Mouse (Mus musculus): ENCODE measurements around the gene Ctxn1. TPM values are rescaled to one million over a fixed set of nuclear protein-coding genes. Genes with fewer than 3 reads are reported as not detected.
A peak's percentile ranks its signal among the peaks of the same experiment; 100 is the strongest.

The Ctxn1 gene
- polyA plus RNA-seq (2016; fragmentation: Nextera tagmentation; extraction: Ambion mirVana) = 122 and 148 TPM in 2 replicates

DNA sequence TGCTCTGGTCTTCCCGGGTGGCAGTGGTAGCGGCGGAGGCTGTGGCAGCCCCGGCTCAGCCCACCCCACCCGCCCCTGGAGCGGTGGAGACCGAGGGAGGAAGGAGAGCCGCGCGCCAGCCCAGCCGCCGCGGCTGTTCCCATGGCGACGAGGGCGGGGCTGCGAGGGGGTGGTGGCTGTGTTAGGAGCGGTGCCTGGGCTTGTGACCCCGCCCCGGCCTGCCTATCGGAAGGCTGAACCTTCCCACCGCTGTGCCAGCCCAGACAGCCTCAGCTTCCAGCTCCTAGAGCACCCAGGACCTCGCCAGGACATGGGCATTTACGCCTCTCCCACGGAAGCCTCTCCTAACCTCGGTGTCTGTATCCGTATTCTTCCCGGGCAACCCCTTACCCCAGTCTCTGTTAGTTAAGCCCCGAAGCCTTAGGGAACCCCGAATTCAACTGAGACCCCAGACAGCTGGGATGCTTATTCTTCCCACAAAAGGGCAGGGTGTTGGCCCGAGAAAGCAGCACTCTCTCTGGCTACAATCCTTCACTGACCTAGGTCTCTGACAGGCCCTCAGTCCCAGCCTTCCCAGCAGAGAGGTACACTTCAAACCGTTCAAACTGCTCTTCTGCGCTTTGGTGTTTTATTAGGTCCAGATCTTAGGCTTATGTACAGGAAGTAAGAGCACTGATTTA is at the start of gene Ctxn1:
Ctxn1 (minus strand) TSS at position 150 of the 680 bp plus-strand sequence.
- WGBS = 7% methylated on average over 33 of the region's 33 CpGs
- DNase-seq (ENCODE audit: low spot score) = peak; percentile 97
- Histone ChIP-seq H3K27ac (replicated peaks) (peak within 1 kb of the TSS; percentile 99), H3K4me3 (peak within 1 kb of the TSS; percentile 91), H3K4me1 (peaks cover 32% of the 10 kb centered on the region), H3K9me3 (replicated peaks) (no peaks in the 10 kb centered on the region), H3K36me3 (peaks cover 87% of the 10 kb centered on the region), H3K27me3 (ENCODE audit: low read depth, poor library complexity, severe bottlenecking) (no peaks in the 10 kb centered on the region)

DNA sequence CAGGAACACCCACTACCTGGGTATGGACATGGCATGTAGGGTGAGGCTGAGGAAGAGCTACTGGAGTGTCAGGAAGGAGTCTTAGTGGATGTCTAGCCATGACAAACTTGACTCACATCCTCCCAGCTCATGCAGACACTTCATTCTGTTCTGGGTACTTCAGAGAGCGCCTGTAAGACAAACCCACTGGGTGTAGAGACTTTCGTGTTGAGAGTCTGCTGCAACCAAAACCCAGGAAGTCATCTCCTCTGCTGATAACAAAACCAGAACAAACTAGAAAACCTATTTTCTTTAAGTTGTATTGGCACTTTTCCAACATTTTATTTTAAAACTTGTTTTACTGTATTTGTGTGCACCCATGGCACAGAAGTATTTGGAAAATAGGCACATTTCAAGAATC is 46.8 kb upstream of the Ctxn1 start:
- DNase-seq (ENCODE audit: low spot score) = no peak
- Histone ChIP-seq H3K4me3 (no peak overlapping the region), H3K27ac (replicated peaks) (no peak overlapping the region), H3K4me1 (no peaks in the 10 kb centered on the region), H3K9me3 (replicated peaks) (no peaks in the 10 kb centered on the region), H3K27me3 (ENCODE audit: low read depth, poor library complexity, severe bottlenecking) (no peaks in the 10 kb centered on the region), H3K36me3 (peaks cover 100% of the 10 kb centered on the region)
- 94% methylated on average over 2 of the region's 2 CpGs for WGBS

DNA sequence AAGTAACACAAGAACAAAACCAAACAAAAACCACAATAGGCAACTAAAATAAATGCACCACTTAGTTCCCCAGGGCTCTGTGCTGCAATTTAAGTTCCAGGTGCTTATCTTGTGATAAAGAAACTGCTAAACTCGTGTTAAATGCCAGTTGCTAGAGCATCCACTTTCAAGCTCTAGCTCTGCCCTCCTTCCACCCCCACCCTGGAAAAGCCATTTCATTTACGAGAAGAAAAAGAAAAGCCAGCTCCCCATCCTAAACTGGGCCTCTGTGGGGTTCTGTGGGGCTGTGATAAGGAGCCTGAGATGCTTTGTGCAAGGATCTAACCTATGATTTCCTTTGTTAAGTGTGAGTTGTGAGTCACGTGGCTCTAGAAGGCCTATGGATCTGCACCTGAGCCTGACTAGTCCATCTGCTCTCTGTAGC is 45.1 kb upstream of the Ctxn1 start:
- H3K36me3 ChIP-seq = peaks cover 99% of the 10 kb centered on the region
- no peak for DNase-seq (ENCODE audit: low spot score)
- 81% methylated on average over 3 of the region's 3 CpGs for WGBS

DNA sequence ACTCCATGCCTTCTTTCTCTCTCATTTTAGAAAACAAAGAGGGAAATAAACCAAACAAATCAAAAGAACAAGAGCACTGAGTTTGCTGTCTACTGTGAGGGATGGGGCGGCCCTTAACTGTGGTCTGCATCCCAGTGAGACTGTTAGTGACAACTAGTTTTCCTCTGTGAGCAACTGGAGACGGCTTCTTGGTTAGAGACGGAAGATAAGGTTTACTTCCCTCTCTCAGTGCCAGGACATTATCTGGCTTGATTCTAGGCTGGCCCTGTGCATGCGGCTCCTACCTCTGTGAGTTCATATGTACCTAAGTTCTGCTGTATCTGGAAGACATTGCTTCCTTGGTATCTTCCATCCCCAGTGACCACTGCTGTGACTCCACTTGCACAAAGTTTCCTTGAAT is 38.7 kb upstream of the Ctxn1 start:
- Histone ChIP-seq H3K27me3 (ENCODE audit: low read depth, poor library complexity, severe bottlenecking) (no peaks in the 10 kb centered on the region), H3K9me3 (replicated peaks) (no peaks in the 10 kb centered on the region), H3K27ac (replicated peaks) (no peak overlapping the region), H3K4me3 (no peak overlapping the region), H3K36me3 (peaks cover 98% of the 10 kb centered on the region), H3K4me1 (no peaks in the 10 kb centered on the region)
- WGBS = 94% methylated on average over 4 of the region's 4 CpGs
- no peak for DNase-seq (ENCODE audit: low spot score)

More for the DNA sequence above, 45.1 kb upstream of the Ctxn1 start:
- H3K27ac ChIP-seq (replicated peaks) = no peak overlapping the region
- H3K9me3 ChIP-seq (replicated peaks) = no peaks in the 10 kb centered on the region
- H3K27me3 ChIP-seq (ENCODE audit: low read depth, poor library complexity, severe bottlenecking) = no peaks in the 10 kb centered on the region
- H3K4me1 ChIP-seq = no peaks in the 10 kb centered on the region
- H3K4me3 ChIP-seq = no peak overlapping the region

DNA sequence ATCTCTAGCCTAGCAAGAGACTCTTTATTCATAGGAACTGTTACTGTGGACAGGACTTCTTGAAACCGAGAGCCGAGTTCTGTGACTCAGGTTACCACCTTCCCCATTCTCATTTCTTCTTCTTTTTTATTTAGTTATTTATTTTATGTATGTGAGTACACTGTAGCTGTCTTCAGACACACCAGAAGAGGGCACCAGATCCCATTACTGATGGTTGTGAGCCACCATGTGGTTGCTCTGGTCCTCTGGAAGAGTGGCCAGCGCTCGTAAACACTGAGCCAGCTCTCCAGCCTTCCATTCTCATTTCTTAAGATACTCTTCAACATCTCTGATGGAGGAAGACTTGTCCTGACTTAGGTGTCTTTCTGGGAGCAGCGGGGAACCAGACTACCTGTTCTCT is 33.7 kb upstream of the Ctxn1 start:
- Histone ChIP-seq H3K36me3 (peaks cover 100% of the 10 kb centered on the region), H3K4me3 (no peak overlapping the region), H3K4me1 (no peaks in the 10 kb centered on the region), H3K27me3 (ENCODE audit: low read depth, poor library complexity, severe bottlenecking) (no peaks in the 10 kb centered on the region), H3K27ac (replicated peaks) (no peak overlapping the region), H3K9me3 (replicated peaks) (no peaks in the 10 kb centered on the region)
- WGBS = 92% methylated on average over 5 of the region's 5 CpGs
- DNase-seq (ENCODE audit: low spot score) = no peak

DNA sequence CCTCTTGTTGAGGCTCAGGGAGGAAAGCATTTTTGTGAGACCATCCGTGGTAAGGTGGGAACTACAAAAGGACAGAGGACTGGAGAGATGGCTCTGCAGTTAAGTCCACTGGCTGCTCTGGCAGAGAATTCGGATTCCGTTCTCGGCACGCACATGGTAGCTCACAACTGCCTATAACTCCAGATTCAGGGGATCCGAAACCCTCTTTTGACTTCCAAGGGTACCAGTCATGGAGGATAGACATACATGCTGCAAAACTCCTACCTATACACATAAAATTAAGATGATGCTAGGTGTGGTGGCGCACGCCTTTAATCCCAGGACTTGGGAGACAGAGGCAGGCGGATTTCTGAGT is 17.0 kb upstream of the Ctxn1 start:
- Histone ChIP-seq H3K4me3 (peak overlapping the region; percentile 91), H3K4me1 (peaks cover 12% of the 10 kb centered on the region), H3K27ac (replicated peaks) (peak overlapping the region; percentile 91), H3K27me3 (ENCODE audit: low read depth, poor library complexity, severe bottlenecking) (no peaks in the 10 kb centered on the region), H3K36me3 (peaks cover 31% of the 10 kb centered on the region), H3K9me3 (replicated peaks) (no peaks in the 10 kb centered on the region)
- WGBS = 35% methylated on average over 9 of the region's 9 CpGs
- DNase-seq (ENCODE audit: low spot score) = no peak

DNA sequence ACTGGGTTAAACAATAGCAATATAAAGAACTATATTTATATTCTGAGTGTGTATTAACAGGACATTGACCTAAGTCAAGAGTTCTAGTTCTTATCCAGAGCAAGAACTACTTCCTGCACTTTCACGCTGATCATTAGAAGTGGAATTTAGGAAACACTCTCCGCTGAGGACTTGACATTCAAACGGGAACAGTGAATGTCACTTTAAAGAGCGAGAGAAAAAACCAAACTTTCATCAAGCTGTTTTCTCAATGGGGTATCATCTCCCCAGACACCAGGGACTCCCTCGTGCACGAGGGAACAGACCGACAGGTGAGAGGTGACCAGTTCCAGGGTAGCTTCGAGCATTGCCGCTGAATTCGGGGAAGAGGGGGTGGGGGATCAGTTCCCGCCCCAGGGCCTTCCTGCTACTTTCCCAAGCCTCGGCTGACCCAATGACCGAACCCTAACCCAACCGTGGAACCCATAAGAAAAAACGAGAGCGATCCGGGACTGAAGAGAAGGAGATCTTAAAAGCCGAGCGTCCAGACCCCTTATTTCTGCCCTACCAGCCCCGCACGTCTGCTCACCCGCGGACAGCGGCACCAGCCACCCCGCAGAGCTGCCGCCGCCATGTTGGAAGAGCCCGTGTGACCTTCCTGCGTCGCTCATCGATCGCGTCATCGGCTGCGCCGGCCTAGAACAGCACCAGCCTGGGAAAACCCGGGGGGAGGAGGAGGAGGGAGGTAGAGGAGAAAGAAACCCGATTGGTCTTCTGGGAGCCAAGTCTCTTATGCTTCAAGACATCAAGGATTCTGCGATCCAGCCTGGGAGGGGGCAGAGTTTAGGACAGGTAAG is 16.4 kb upstream of the Ctxn1 start, which contains the start of gene Timm44:
Timm44 (minus strand) TSS at position 639 of the 836 bp plus-strand sequence.
- peaks cover 12% of the 10 kb centered on the region for H3K4me1 ChIP-seq
- H3K27me3 ChIP-seq (ENCODE audit: low read depth, poor library complexity, severe bottlenecking) = no peaks in the 10 kb centered on the region
- H3K36me3 ChIP-seq = peaks cover 37% of the 10 kb centered on the region
- peak within 1 kb of the TSS; percentile 91 for H3K27ac ChIP-seq (replicated peaks)
- H3K9me3 ChIP-seq (replicated peaks) = no peaks in the 10 kb centered on the region
- H3K4me3 ChIP-seq = peak within 1 kb of the TSS; percentile 91
- WGBS = under 1% methylated on average over 39 of the region's 39 CpGs
- peak; percentile 95 for DNase-seq (ENCODE audit: low spot score)

DNA sequence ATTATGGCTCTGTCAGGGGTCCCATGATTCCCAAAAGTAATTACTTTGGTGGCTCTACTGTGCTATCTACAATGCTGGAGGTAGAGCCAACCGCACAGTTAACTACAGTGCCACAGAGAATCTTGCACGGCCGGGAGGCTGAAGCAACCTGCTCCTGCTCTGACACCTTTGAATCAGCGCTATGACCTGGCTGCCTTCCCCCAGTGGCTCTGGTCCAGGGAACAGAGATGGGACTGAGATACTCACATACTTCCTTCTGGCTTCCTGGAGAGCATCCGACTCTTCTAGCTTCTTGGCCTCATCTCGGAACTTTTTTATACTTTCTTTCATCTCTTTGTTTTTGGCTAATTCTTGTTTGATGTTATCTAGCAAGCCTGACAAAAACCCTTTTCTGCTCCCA is 10.5 kb upstream of the Ctxn1 start:
- H3K36me3 ChIP-seq = peaks cover 96% of the 10 kb centered on the region
- no peak overlapping the region for H3K4me3 ChIP-seq
- H3K4me1 ChIP-seq = peaks cover 2% of the 10 kb centered on the region
- no peaks in the 10 kb centered on the region for H3K9me3 ChIP-seq (replicated peaks)
- DNase-seq (ENCODE audit: low spot score) = no peak
- H3K27me3 ChIP-seq (ENCODE audit: low read depth, poor library complexity, severe bottlenecking) = no peaks in the 10 kb centered on the region
- no peak overlapping the region for H3K27ac ChIP-seq (replicated peaks)
- 96% methylated on average over 6 of the region's 6 CpGs for WGBS

DNA sequence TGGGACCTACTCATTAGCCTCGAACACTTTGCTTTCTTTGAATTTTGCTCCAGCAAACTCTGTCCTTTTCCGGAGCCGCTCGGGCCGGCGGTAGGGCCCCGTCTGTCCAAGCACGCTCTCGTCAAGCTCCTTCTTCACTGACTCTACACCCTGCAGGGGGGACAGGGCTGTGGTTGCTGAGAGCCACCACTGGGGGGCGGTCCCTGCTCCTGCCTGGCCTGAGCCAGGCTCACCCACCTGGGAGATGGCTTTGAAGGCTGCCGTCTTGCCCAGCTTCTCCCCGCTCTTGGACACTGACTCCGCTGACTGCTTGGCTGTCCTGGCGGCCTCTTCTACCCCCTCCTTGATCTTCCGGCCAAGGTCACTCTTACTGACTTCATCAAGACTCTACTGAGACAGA is 8.6 kb upstream of the Ctxn1 start:
- no peaks in the 10 kb centered on the region for H3K27me3 ChIP-seq (ENCODE audit: low read depth, poor library complexity, severe bottlenecking)
- no peak overlapping the region for H3K27ac ChIP-seq (replicated peaks)
- WGBS = 81% methylated on average over 15 of the region's 15 CpGs
- H3K9me3 ChIP-seq (replicated peaks) = no peaks in the 10 kb centered on the region
- no peak overlapping the region for H3K4me3 ChIP-seq
- peaks cover 99% of the 10 kb centered on the region for H3K36me3 ChIP-seq
- H3K4me1 ChIP-seq = no peaks in the 10 kb centered on the region
- DNase-seq (ENCODE audit: low spot score) = peak; percentile 28

DNA sequence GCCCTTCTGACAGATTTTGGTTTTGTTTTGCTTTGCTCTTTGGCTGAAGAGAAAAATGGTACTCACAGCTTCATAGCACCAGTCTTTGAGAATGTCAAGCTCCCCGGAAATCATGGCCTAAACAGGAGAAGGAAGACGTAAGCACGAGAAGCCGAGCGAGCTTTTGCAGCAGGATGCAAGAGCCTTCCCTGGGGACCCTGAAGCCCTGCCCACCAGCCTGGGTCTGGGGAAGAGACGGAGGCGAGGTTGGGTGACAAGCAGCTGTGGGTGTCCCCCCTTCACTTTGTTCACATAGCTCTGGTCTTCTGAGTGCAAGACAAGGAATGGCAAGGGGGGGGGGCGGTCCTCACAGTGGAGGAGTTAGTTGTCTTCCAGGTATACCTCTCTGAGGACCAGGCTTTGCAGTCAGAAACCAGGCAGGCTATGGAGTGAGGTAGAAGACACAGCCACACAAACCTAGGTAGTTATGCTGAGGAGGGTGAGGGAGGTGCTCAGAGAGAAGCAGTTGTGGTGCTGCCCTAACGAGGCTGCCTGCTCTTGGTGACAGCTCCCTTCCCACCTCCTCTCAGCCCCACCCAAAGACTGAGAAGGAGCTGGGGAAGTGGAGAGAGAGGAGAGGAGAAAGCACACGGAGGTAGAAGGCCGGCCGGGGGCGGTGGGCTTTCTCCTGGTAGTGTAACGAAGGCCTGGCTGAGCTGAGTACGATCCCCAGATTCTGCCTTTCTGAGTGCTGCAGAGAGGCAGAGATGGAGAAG is 6.3 kb upstream of the Ctxn1 start:
- peaks cover 100% of the 10 kb centered on the region for H3K36me3 ChIP-seq
- no peak overlapping the region for H3K27ac ChIP-seq (replicated peaks)
- no peak overlapping the region for H3K4me3 ChIP-seq
- no peaks in the 10 kb centered on the region for H3K4me1 ChIP-seq
- WGBS = 92% methylated on average over 15 of the region's 15 CpGs
- DNase-seq (ENCODE audit: low spot score) = no peak
- H3K27me3 ChIP-seq (ENCODE audit: low read depth, poor library complexity, severe bottlenecking) = no peaks in the 10 kb centered on the region
- no peaks in the 10 kb centered on the region for H3K9me3 ChIP-seq (replicated peaks)

DNA sequence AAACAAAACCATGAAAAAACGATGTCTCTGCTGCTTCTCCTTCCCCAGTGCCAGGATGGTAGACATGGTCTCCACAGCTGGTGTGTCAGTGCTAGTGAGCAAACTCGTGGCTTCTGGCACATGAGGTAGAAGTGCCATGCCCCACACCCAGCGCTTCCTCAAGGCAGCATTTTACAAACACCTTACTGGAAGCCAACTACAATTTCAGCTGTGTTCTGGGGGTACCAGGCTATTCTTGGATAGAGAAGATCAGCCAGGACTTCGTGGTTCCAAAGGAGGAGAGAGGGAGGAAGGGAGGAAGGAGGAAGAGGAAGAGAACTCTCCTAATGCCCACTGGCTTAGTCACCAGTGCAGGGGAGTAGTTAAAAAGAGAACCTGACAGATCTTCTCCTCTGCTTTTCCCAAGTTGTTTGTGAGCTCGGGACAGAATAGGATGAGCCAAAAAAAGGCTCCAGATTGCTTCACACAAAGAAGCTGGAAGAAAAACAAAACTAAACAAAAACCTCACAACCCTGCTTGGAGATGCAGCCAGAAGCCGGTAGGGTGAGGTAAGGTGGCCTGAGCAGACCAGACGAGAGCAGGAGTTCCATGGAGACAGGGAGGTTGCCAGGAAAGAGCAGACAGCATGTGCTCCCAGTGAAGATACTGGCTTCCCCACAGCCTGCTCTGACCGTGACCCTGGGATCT is 4.2 kb upstream of the Ctxn1 start:
- H3K27me3 ChIP-seq (ENCODE audit: low read depth, poor library complexity, severe bottlenecking) = no peaks in the 10 kb centered on the region
- no peaks in the 10 kb centered on the region for H3K9me3 ChIP-seq (replicated peaks)
- no peak overlapping the region for H3K27ac ChIP-seq (replicated peaks)
- H3K4me3 ChIP-seq = no peak overlapping the region
- DNase-seq (ENCODE audit: low spot score) = no peak
- H3K4me1 ChIP-seq = peaks cover 13% of the 10 kb centered on the region
- H3K36me3 ChIP-seq = peaks cover 87% of the 10 kb centered on the region
- 85% methylated on average over 8 of the region's 8 CpGs for WGBS

DNA sequence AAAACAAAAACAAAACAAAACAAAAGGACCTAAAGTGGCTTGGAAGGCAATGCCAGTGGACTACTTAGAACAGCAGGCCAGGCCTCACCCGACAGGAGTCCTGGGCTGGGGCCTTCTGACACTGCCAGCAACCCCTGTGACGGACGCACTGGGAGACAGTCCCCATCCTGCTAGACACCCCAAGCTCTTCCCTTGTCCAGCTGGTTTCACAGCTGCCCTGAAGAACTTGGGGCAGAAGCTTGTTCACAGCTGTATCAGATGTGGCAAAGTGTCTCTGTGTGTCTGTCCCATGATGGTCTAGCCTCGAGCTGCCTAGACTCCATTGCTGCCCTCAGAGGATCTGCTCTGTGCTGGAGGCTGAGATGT is 714 bp upstream of the Ctxn1 start:
- 89% methylated on average over 4 of the region's 4 CpGs for WGBS
- peaks cover 87% of the 10 kb centered on the region for H3K36me3 ChIP-seq
- H3K4me3 ChIP-seq = peak overlapping the region; percentile 91; the same call in 1 of the 2 replicates

More for the DNA sequence above, 714 bp upstream of the Ctxn1 start:
- no peak for DNase-seq (ENCODE audit: low spot score)
- Histone ChIP-seq H3K9me3 (replicated peaks) (no peaks in the 10 kb centered on the region), H3K27ac (replicated peaks) (peak overlapping the region; percentile 99; the same call in 1 of the 2 replicates), H3K4me1 (peaks cover 30% of the 10 kb centered on the region), H3K27me3 (ENCODE audit: low read depth, poor library complexity, severe bottlenecking) (no peaks in the 10 kb centered on the region)
